Mouse (Mus musculus): ENCODE measurements at regions not wholly inside any gene's neighbourhood (a gene's known extent, or its start where the extent isn't known, plus 50 kb on each side); places are given as distances from the start of the nearest gene placed in this dataset.

- TF ChIP-seq CTCF (IDR thresholded peaks at IDR 0.05; ENCODE audit: borderline replicate concordance, insufficient read depth, low read depth, low read length) (no peak), POLR2A (IDR thresholded peaks at IDR 0.05; ENCODE audit: borderline replicate concordance, insufficient read depth, low read length) (no peak)
Measured at GRCm38 (mm10) chr1:12398146-12398884, 984.4 kb downstream of the A830018L16Rik start.
